Mouse (Mus musculus): Measurements from ENCODE around the gene Hps5.

Gene Hps5

DNA sequence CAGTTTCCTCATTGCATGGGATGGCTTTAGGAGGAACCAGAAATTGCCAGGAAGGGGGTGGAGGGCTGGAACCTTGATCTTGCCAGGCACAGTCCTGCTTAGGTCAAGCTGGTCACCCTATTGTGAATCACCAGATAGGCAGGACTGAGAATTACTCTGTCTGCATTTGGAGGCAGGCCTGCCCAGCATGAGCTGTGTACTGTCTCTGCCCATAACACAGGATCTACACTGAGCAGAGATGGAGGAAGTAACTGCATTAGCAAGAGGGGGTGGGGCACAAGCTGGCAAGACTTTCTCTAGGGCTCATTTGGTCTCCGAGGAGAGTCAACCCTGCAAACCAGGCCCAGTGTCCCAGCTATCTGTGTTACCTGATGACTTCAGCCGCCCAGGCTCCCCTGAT, 60.9 kb downstream of the Hps5 start:
- no peak for DNase-seq

DNA sequence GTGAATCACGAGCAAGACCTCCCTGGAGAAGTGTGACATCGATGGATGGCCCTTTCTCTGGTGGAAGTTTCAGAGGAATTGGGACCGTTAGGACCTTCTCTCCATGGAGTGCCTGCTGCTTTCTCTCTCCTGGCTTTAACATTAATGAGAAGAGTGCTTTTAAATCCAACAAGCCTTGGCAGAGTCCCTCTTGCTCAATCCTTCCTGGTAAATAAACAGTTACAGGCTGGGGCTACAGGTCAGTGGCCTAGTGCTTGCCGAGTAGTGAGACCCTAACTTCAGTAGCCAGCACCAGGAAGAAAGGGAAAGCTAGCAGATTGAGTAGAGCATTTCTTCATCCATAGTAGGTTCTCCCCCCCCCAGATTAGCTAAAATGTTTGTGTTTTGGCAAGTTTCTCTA, 63.4 kb downstream of the Hps5 start, which contains the start of gene Saa4:
TSS of gene Saa4 (minus strand) at position 146 of the 400 bp plus-strand sequence.
- no peak for DNase-seq

DNA sequence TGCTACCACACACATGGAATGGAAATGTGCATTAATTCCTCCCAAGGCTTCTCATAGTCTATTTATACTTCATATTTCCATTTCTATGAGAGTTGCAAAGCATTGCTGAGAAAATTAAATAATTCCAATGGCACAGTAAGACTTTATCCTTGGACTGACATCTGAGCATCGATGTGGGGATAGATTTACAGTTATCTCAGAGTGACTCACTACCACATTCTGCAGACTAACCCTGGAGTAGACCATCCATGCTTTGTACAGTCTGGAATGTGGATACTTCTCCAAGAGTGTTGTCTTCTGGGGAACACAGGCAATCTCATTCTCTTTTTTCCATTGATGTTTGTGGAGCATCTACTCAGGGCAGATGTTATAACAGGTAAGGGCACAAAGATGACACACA, 68.3 kb downstream of the Hps5 start:
- DNase-seq, result no peak

DNA sequence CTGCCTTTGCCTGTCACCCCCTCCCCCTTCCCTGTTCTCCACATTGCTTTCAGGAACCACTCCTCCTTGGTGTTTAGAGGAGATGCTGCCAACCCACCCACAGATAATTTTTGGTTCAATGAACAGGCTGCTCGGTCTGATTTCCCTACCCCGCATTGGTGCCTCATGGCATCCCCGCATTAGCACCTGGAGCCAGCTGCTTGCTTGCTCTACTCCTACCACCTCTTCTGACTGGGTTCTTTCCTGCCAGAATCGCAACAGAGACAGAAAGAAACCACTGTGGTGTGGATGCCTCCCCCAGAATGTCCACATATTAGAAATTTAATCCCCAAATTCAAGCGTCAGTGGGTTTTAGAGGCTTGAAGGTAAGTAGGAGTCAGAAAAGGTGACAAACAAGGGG, 71.5 kb downstream of the Hps5 start:
- no peak for DNase-seq

DNA sequence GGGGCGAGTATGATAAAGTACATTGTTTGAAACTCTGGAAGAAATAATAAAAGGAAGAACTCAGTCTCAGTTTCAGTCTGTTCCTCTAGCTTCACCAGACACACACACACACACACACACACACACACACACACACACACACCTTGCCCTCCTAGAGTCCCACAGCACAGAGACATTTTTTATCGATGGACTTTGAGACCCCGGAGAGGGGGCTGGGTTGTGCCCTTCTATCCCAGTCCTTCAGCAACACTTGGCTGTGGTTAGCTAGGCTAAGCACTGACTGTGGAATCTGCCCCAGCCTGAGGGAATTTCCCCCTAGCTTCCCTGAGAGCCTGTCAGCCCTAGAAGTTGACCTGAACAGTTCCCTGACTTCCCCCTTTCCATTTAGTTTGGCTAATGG, 72.0 kb downstream of the Hps5 start:
- DNase-seq, result no peak

DNA sequence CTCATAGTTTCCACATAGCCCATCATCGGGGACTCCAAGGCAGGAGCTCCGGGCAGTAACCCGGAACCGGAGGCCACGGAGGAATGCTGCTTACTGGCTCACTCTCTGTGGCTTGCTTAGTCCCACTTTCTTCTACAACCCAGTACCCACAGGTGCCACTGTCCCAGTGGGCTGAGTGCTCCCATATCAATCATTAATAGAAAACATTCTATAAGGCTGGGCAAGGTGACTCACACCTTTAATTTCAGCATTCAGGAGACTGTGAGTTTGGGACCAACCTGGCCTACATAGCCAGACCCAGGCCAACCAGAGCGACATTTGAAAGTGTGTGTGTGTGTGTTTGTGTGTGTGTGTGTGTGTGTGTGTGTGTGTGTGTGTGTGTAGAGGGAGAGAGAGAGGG, 72.5 kb downstream of the Hps5 start:
- no peak for DNase-seq

DNA sequence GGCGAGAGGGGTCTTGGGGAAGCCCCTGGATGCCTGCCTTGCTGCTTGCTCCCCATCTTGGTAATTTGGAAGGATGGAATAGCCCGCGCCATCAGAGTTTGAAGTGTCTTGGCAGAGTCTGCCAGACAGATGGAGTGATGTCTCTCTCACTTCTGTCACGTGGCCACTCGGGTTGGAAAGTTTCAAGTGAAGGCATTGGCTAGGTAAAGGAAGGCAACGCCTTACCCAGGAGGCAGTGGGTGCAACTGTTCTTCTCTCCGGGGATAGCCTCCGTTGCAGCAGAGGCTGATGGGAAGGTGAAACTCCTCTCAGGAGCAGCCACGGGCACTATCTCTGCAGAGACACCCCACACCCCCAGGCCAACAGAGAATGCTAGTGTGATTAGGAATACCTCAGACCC, 75.4 kb downstream of the Hps5 start:
- DNase-seq, result peak; percentile 48 to 57

DNA sequence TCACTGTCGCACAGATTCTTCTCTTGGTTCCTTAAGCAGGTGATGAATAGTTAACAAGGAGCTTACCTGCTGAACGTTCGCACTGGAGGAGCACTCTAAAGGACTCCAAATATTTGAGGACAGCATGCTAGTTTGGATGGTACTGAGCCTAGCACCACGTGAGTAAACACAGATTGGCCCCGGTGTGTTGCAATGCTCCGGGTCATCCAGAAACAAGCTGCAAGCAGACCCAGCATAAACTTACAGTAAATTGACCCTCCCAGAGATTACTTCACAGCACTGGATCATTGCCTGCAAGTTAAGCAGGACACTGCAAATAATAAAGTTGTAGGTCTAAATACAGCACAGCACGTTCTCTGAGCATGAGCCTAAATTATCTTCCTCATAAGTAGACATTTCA, 76.3 kb downstream of the Hps5 start:
- peak; percentile 42 to 55 for DNase-seq

DNA sequence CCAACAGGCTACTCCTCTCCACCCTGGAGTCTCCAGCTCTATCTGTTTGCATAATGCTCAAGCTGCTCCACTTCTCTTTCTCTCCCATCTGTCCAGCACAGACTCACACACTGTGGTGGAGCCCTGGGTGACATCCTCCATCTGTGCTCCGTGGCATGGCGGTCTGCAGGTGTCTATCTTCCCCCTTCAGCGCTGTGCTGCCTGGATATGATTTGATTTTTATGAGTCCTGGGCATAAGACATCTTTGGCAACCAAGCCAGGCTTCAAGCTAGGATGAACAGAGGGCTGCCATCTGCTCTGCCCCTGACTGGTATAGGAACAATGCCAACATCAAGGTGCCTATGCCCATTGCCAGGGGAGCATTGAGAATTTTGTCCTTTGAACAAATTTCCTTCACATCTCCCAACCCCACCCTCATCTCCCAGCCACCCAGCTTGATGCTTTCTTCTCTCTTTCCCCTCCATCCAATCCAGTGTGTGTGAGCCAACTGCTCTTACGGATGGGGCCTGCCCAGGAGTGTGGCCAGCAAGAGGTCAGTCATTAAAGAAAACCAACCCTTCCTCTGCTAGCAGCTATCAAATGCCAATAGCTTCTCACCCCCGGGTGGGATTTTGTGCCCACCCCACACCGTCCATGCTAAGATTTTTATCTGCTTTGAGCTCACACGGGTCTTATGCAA, 77.1 kb downstream of the Hps5 start:
- DNase-seq, result peak; percentile 85 to 91

DNA sequence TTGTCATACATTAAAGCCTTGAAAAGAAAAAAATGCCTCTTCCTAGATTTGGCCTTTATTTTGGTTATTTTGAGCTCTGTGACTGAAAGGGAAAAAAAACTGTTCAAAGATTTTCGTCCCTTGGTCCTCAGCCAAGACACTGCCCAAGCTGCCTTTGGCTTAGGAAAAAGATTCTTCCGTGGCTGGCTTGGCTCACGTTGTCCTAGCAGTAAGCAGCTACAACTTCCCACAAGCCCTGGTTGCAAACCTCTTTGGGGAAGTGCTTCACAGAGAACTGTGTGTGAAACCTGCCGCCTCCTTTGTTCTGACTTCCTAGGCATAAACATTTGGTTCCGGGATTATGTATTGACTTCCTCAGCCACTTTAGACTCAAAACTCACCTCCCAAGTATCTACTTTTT, 79.0 kb downstream of the Hps5 start:
- peak; percentile 48 to 50 for DNase-seq

DNA sequence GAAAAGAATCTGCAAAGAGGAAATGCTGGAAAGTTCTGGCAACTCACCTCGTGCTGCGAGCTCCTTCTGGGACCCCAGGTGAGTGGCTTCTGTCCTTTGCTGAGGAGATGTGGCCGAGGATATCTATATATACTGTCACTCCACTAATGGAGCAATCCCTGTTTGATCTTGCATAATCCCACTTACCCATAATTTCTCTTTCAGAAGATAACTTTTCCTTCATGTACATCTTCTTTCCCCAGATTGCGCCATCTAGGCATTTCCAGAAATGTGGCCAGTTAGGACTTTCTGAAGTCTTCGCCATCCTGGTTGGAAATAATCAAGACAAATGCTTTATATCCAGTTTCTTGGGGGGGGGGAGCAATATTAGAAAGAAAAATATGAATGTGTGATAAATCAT, 80.3 kb downstream of the Hps5 start, which contains the start of gene Saa3:
TSS of gene Saa3 (minus strand) at position 101 of the 400 bp plus-strand sequence.
- DNase-seq, result no peak

DNA sequence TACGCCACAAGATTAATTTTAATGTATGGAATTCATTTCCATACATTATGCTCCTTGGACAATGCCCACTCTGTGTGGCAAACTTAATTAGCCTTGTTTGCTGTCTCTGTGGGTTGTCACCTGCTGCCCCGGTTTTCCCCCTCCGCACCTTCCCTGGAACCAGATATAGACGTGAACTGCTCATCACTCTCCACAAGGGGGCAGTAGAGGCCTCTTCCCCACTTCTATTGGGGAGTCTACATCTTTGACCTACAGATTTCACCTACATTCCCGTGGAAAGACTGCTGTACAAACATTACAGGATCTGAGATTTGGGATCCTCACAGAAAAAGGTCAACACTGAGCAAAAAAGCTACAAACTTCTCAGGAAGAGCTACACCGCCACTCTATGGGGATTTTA, 81.3 kb downstream of the Hps5 start:
- DNase-seq, result peak; percentile 83 to 89

DNA sequence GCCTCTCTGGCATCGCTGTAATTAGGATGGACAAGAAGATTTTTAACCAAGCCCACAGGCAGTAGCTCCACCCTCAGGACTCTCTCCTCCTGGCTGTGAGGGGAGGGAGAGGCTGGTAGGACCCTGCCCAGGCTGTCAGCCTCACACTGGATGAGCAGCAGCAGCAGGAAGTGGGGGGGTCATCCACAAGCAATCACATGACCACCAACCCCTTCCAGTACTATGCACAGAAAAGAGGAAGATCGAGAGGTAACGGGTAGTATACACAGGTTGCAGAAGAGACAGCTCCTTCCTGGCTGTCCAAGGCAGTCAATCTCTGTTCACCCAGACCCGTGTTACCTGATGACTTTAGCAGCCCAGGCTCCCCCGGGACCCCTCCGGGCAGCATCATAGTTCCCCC, 83.6 kb downstream of the Hps5 start:
- no peak for DNase-seq
